Mouse (Mus musculus): Measurements from ENCODE around the gene Smim22.

The Smim22 gene

DNA sequence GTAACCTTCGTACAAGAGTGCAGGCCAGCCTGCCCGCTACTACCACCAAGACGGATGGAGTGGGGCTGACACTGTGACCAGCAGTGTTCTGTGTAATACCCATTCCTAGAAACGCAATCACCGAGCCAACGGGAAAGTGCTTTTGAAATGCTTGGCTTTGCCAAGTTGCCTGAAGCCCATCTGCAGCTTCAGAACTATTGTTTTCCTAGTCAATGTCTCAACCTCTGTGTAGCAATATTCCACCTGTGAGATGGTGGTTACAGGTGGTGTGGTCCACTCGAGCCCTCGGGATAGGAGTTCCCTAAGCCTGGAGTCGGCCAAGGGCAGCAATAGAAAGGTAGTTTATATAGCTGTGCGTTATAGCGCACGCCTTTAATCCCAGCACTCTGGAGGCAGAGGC lies 22.4 kb upstream of the Smim22 start:
- POLR2A ChIA-PET: interaction anchor here in 3 of 4 experiments (0.8 to 5.0 kb wide), 7 partner anchors 10 to 65 kb away, joined by 3 to 21 read pairs (median 3); partner anchors contain the start of genes Rogdi (in 2 of the 3), Glyr1 (in 1 of the 3) and Ubn1 (in 1 of the 3)
- CTCF ChIA-PET: interaction anchor here in 1 of 4 experiments (0.5 kb wide), 1 partner anchor 10 kb away, joined by 3 read pairs; no protein-coding TSS in a partner anchor

DNA sequence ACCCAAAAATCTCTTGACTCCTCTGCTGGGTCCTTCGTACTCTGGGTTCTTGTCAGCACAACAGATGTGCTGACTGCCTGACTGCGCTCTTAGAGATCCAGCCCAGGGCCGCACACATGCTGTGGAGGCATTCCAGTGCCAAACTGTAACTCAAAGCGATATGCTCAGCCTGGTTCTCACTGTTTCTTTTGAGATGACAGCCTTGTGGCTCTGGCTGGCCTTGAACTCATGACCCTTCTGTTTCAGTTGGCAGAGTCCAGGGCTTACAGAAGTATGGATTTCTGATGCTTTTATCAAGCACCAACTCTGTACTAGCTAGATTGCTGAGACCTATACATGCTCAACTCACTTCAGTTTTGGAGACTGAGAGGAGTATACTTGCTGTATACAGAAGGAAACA lies 13.8 kb upstream of the Smim22 start:
- ChIA-PET CTCF (no interaction called here), POLR2A (interaction anchor here in 2 of 4 experiments (0.7 to 2.7 kb wide), 4 partner anchors 10 to 159 kb away, joined by 3 to 7 read pairs (median 4); partner anchors contain the start of gene Rogdi (in 1 of the 2))

DNA sequence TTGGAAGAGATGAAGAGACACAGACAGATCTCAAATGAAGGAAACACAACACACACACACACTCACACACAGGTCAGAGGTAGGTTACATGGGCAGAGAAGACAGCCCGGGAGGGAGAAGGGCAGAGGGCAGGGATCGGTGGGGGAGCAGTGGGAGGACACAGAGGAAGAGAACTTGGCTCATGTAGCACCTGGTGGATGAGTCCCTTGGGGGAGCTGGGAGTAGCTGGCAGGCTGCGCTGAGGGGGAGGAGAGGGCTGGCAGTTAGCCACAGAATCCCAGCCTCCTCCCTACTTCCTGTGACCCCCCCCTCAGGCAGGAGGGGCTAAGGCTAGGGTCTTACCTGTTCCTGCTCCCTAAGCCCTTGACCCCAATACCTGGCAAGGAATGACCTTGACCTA lies 9.5 kb upstream of the Smim22 start, which contains the start of gene Sept12:
Sept12 (minus strand) TSS at position 300 of the 400 bp plus-strand sequence.
- ChIA-PET CTCF (no interaction called here), POLR2A (interaction anchor here in 1 of 4 experiments (0.5 to 1.6 kb wide), 5 partner anchors 11 to 180 kb away, joined by 3 to 8 read pairs (median 3); partner anchors contain the start of gene Rogdi)

DNA sequence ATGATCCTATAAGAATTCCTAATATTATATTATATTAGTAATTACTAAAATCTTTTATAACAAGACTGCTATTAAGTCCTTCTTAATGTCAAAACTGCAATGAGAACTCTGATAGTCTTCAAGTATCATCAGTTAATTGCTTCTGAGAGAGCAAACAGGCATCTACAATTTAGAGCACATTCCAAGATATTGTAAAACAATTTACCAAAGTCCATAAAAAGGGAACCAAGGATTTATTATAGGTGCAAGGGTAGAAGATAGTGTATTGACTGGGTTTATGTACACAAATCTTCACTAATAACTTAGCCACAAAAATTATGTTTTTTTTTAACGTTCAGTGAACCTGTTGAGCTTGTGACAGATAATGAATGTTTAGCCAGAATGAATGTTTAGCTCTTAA lies 8.1 kb upstream of the Smim22 start:
- ChIA-PET CTCF (no interaction called here), POLR2A (interaction anchor here in 2 of 4 experiments (0.6 to 1.6 kb wide), 5 partner anchors 12 to 603 kb away, joined by 3 to 8 read pairs (median 4); partner anchors contain the start of gene Rogdi (in 1 of the 2))

DNA sequence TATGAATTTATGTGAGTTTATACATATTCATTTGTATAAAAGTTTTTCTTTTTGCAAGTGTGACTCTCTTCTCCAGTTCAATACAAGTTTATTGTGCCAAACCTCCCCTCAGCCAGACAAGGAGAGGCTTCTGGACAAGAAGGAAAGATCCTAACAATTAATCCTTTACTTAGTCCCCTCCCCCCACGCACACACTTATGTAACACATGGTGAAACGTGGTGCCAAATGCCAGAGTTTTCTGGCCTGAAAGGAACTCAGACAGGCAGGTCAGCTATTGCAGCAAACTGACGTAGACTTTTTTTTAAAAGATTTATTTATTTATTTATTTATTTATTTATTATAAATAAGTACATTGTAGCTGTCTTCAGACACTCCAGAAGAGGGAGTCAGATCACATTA lies 6.5 kb upstream of the Smim22 start:
- CTCF ChIA-PET: interaction anchor here in 1 of 4 experiments (0.6 kb wide), 1 partner anchor 17 kb away, joined by 9 read pairs; no protein-coding TSS in a partner anchor
- POLR2A ChIA-PET: interaction anchor here in 2 of 4 experiments (0.6 to 5.3 kb wide), 2 partner anchors 13 to 97 kb away, joined by 3 to 43 read pairs; partner anchors contain the start of gene Rogdi (in 1 of the 2)

DNA sequence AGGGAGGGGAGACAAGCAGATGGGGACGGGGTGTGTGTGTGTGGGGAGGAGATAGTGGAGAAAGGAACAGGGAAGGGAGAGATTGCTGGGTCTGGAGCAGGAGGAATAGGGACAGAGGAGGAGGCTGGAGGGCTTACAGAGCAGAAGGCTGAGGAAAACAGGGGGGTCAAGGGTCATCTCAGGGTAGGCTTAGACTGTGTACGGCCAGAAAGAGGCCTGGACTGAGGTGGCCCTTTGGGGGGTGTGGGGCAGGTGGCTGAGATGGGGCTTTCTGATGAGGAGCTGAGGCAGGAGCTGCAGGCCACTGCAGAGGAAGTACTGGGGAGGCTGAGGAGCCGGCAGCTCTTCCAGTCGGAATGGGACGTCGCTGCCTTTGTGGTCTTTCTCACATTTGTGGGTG lies 404 bp downstream of the Smim22 start:
- ChIA-PET POLR2A (interaction anchor here in 3 of 4 experiments (0.8 to 1.4 kb wide), 4 partner anchors 9 to 322 kb away, joined by 3 to 5 read pairs (median 3); no protein-coding TSS in a partner anchor), CTCF (no interaction called here)

DNA sequence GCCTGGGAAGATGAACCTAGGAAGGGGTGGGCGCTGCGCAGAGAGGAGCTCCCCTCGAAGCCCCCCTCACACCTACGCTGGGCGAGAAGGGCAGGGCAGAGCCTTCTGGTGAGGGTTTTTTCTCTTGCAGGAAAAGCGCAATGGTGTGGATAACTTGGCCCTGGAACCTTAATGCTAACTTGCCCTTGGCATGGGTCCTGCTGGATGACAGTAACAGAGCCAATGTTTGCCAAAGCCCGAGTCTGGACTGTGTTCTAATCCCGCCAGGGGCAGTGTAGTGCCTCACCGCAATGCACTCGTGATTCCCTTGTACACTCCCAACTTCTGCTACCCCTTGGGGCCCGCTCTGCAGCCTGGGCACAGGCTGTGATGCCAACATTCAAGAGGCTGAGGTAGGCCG lies 988 bp downstream of the Smim22 start:
- POLR2A ChIA-PET: interaction anchor here in 3 of 4 experiments (0.6 to 1.4 kb wide), 5 partner anchors 8 to 381 kb away, joined by 3 to 5 read pairs (median 3); no protein-coding TSS in a partner anchor
- CTCF ChIA-PET: interaction anchor here in 1 of 4 experiments (0.6 kb wide), 1 partner anchor 167 kb away, joined by 3 read pairs; no protein-coding TSS in a partner anchor

DNA sequence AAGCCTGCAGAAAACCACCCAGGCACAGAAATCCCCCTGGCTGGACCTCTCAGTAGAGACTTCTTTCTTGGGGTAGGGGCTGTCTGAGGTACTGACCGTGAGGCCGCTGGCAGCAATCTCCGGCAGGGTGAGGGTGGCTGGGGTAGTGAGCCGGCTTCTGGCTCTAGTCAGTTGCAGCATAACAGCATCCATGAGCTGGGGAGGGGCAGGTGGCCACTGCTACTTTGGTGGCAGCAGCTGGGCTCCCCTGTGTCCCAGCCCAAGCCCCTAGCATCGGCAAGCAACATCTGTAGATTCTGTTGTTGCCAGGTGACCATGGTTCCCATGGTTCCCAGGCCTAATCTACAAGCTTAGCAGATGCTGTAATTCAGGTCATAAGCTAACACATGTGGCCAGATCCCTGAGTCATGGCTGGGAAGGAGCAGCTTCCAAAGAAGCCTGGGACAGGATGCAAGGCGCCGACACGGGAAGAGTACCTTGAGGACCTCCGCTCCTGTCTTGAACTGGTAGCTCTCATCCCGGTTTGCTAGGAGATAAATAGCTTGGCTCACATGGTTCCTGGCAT lies 3.4 kb downstream of the Smim22 start:
- ChIA-PET POLR2A (interaction anchor here in 3 of 4 experiments (0.7 to 3.2 kb wide), 12 partner anchors 11 to 130 kb away, joined by 3 to 21 read pairs (median 3); partner anchors contain the start of genes Glyr1 (in 2 of the 3), Ubn1 (in 2 of the 3) and Ubald1 (in 1 of the 3)), CTCF (no interaction called here)

DNA sequence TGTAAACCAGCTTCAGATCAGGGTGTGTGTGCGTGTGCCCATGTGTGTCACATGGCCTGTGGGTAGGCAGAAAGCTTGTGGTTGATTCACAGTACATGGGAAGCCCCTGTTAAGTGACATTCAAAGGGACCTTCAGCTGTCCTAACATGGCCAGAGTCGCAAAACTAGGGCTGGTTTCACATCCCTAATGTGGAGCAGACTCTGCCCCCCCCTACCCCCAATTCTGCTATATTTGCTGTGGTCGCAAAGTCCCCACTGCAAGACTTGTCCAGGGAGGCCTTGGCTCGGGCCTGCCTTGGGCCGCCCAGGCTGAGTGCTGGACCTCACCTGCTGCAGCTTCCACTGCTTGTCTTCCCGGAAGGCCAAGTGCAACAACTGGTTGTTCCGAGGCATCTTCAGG lies 4.2 kb downstream of the Smim22 start:
- ChIA-PET CTCF (no interaction called here), POLR2A (interaction anchor here in 3 of 4 experiments (0.7 to 3.2 kb wide), 14 partner anchors 9 to 131 kb away, joined by 3 to 21 read pairs (median 3); partner anchors contain the start of genes Glyr1 (in 2 of the 3), Ubn1 (in 2 of the 3), Anks3 (in 1 of the 3) and Ubald1 (in 1 of the 3))

DNA sequence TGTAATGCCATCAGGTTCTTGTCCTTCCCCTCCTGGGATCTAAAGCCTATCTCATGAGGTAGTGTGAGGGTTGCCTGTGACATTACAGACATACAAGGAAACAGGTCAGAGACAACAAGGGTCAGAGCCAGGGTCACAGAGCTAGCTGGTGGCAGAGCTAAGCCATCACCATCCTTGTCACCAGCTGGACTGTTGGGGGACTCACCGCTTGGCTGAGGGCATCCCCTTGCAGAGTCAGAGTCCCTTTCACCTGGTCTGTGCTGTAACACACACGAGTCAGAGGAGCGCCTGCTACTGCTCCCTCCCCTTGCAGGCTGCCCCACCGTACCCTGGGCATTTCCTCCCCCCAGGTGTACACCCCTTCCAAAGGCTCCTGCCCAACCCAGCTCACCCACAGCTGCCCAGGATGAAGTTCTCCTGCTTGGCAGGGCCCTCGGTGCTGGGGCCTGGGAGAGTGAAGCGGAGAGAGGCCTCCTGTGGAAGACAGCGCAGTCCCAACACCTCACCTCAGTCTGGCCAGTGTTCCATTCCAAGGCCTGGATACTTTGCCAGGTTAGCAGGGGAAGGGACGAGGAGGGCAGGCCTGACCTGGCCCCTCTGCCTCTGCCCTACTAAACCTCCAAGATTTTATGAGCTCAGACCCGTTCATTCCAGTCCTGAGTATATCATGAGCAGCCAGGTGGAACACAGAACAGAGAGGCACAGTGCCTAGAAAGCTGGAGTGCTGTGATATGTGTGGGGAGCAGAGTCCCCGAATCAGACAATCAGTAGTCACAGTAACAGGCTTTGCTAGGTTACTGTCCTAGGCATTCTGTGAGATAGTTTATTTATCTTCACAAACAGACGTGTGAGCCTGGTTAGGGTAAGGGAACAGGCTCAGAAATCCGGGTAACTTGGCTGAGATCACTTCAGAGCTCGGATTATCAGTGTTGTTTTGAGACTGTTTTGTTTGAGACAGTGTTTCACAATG lies 5.2 kb downstream of the Smim22 start:
- POLR2A ChIA-PET: interaction anchor here (0.6 to 3.6 kb wide), 62 partner anchors 9 to 388 kb away, joined by 3 to 56 read pairs (median 5); partner anchors contain the start of genes Glyr1 (in 3 of the 4), Ubn1 (in 3 of the 4), Anks3 (in 2 of the 4) and Nudt16l1 (in 2 of the 4)
- CTCF ChIA-PET: interaction anchor here in 2 of 4 experiments (1.2 to 1.6 kb wide), 3 partner anchors 46 to 98 kb away, joined by 5 to 6 read pairs (median 6); no protein-coding TSS in a partner anchor

DNA sequence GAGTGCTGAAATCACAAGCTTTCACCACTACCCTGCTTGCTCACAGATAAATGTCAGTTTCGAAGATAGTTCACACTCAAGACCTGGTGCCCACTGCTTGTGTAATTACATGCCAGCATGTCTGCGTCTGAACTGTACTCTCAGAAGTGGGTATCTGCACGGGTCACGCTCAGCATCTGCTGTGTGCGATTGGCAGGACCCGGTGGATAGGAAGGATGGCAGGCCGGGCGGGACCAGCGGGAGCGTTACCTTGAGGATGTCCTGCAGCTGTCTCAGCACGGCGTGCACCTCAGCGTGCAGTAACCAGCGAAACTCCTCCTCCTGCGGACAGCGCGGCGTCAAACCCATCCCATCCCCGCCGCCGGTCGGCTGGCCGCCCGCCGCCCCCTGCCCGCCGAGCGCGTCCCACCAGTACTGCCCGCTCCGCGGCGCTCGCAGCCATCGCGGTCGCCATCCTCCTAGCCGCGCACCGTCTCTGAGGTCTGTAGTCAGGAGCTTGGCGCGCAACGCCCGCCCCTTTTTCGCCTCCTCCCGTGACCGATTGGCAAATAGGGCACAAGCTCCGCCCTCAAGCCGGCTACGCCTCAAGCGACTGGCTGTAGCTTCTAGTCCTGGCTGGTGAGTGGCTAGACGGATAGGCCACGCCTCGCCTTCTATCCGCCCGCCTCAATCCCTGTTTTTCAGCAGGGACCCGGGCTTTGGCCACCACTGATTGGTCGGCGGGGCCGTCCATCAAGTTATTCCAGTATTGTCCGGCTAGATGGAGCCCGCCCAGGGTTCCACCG lies 6.2 kb downstream of the Smim22 start, which contains the start of gene Rogdi:
Rogdi (minus strand) TSS at position 500 of the 785 bp plus-strand sequence.
- ChIA-PET POLR2A (interaction anchor here (0.6 to 3.6 kb wide), 109 partner anchors 9 to 517 kb away, joined by 3 to 56 read pairs (median 4); partner anchors contain the start of genes Glyr1 (in 3 of the 4), Ubald1 (in 3 of the 4), Ubn1 (in 3 of the 4) and Anks3 (in 2 of the 4)), CTCF (interaction anchor here in 3 of 4 experiments (0.5 to 1.6 kb wide), 8 partner anchors 28 to 1316 kb away, joined by 3 to 6 read pairs (median 4); no protein-coding TSS in a partner anchor)

DNA sequence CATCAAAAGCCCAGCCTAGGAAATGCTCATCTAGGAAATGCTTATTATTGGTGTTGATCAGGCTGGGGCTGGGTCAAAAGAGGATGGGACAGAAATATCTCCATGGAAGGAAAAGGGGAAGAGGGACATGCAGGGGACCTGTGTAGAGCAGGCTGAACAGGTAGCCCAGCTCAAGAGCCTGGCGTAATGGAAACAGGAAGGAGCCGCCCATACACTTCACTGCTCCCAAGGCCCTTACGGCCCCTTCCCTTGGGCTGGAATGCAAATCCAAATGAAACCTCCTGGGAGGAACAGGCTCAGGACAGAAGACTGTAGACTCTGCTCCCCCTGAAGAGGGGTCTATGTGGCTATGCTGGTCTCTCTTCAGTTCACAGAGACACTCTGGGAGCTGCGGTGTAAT lies 7.5 kb downstream of the Smim22 start:
- CTCF ChIA-PET: interaction anchor here in 2 of 4 experiments (0.5 to 1.1 kb wide), 2 partner anchors 454 to 802 kb away, joined by 3 read pairs; partner anchors contain the start of gene Tfap4 (in 1 of the 2)
- POLR2A ChIA-PET: interaction anchor here in 3 of 4 experiments (1.1 to 3.6 kb wide), 16 partner anchors 8 to 240 kb away, joined by 3 to 56 read pairs (median 8); partner anchors contain the start of genes Glyr1 (in 3 of the 3), Ubn1 (in 3 of the 3), Nudt16l1 (in 1 of the 3) and Ubald1 (in 1 of the 3)

DNA sequence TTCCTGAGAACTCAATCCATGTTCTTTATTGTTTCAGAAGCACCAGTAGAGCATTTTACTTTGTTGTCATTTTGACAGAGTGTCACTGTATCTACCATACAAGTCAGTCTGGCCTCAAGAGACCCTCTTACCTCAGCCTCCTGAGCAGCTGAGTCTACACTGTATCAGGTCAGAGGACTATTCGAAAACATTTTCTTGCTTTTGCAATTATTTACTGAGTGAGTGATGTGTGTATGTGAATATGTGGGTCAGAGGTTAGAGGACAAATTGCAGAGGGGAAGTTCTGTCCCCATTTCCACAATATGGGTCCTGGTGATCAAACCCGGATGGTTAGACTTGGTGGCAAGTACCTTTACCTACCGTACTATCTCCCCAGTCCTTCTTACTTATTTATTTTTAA lies 16.9 kb downstream of the Smim22 start:
- CTCF ChIA-PET: interaction anchor here in 1 of 4 experiments (0.7 kb wide), 1 partner anchor 249 kb away, joined by 5 read pairs; no protein-coding TSS in a partner anchor

DNA sequence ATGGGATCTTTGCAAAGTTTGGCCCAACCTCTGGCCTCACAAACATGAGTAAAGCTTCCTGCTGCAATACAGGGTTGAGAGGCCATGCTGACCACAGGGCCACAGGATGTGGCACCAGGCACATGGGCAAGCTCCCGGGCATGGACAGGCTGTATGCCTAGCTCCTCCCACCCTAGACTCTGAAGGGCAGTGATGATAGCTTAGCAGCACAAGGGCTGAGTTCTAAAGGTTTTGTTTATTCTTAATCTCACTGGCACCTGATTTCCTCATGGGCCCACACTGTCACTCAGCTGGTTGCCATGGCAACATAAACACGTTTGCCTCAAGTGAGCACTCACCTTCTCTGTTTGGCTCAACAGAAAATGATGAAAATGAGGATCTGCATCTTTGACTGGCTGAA lies 22.8 kb downstream of the Smim22 start:
- ChIA-PET POLR2A (interaction anchor here in 3 of 4 experiments (0.6 to 10.4 kb wide), 9 partner anchors 8 to 150 kb away, joined by 3 to 56 read pairs (median 5); partner anchors contain the start of genes Glyr1 (in 2 of the 3), Rogdi (in 2 of the 3), Ubald1 (in 2 of the 3) and Ubn1 (in 2 of the 3)), CTCF (interaction anchor here in 1 of 4 experiments (0.6 kb wide), 1 partner anchor 33 kb away, joined by 3 read pairs; no protein-coding TSS in a partner anchor)

More for the DNA sequence above, 16.9 kb downstream of the Smim22 start:
- POLR2A ChIA-PET: interaction anchor here in 3 of 4 experiments (0.7 to 3.3 kb wide), 5 partner anchors 8 to 36 kb away, joined by 3 to 25 read pairs (median 3); partner anchors contain the start of genes Rogdi (in 2 of the 3) and Ubn1 (in 1 of the 3)

DNA sequence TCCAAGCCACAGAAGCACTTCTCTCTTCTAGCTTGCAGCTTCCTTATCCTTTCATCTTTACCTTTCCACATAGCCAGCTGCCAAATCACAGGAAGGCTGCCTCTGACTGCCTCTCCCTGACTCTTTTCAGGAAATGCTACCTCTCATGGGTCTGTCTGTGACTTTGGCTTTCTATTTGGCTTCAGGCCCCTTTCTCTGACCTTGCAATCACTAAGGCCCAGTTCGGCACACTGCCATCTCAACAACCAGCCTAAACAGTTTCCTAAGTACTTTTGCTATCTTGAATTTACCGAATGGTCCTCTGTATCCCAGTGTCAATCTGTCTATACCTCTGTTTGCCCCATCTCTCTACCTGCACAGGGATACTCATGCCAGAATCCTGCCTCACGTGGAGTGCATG lies 28.5 kb downstream of the Smim22 start:
- ChIA-PET POLR2A (interaction anchor here in 2 of 4 experiments (1.2 to 3.5 kb wide), 4 partner anchors 9 to 14 kb away, joined by 3 to 17 read pairs (median 4); partner anchors contain the start of genes Glyr1 (in 2 of the 2) and Ubn1 (in 2 of the 2)), CTCF (no interaction called here)

DNA sequence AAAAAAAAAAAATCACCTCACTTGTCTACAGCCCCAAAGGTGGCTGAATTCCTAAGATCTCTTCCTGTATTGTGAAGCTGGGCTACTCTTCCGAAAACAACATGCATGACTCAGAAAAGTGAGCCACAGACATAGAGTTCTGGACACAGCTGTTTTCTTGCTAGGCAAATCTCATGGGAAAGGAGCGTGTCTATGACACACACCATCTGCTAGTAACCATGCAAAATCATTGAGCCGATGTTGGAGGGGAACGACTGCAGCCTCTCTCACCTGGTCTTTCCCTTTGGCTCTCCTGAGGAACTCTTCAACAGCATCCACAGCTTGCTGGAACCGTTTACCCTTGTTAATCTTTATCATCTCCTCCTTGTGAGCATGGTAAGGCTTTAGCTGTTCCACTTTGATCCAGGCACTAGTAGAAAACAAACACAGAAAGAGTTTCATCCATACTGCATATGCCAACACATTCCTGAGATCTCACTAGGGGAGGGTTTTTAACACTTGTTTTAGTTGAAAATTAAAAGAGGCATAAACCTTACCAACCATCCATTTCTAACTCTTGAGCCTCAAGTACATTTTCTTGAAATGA lies 29.7 kb downstream of the Smim22 start:
- POLR2A ChIA-PET: interaction anchor here in 2 of 4 experiments (0.8 to 3.5 kb wide), 7 partner anchors 9 to 21 kb away, joined by 3 to 14 read pairs (median 3); partner anchors contain the start of genes Glyr1 (in 2 of the 2) and Ubn1 (in 2 of the 2)
- CTCF ChIA-PET: interaction anchor here in 1 of 4 experiments (0.6 kb wide), 1 partner anchor 10 kb away, joined by 3 read pairs; no protein-coding TSS in a partner anchor

Data from embryonic stem cell, embryonic (primary cell).